Mouse (Mus musculus) thymus, postnatal 25 days (tissue): ENCODE results near the gene Sult2a2.
"Not testable (repeated sequence)": the region's sequence is repeated elsewhere in the genome, so short reads cannot be mapped to it uniquely, and the experiment has no call there.

Experiments used
- DNase-seq: peaks from one replicate; pipeline ENCODE4 v3.0.0; 2022

Gene Sult2a2

DNA sequence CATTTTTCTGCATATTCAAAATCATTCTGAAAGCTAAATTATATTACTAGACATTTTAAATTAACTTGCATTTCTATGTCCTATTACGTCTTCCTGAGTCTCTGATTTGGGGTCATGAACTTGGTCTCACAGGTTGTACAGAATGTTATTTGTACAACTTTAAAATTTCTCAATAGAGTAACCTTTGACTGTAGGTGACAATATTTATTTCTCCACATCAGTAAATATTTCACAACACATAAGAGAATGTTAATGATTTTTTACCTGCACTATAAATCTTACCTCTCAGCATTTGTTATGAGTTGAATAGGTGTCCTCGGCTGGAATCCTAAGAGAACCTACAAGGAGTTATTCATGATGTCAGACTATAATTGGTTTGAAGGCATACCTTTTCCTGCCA is at the start of gene Sult2a2:
Sult2a2 (plus strand) TSS at position 301 of the 400 bp plus-strand sequence.
- DNase-seq: not testable (repeated sequence)

DNA sequence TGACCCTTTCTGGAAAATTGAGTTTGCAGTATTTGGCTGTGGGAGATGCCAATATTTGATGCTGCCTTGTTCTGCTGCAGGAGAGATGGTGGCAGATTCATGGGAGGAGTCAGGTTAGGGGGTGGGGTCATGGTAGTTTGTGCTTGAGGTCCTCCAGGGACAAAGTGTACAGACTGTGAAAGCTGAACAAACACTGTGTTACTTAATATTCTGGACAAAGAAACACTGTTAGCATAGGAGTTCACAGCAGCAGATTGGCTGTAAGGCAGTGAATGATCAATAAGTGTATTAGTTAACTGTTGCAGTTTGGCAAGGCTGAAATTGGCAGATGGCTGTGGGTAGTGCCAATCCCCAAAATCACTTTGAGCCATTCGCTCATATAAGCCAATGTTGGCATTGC is 80.6 kb downstream of the Sult2a2 start:
- no peak for DNase-seq
